Mouse (Mus musculus) heart, adult 11 months (tissue): ENCODE measurements around the gene Prrx2.

Experiments
- DNase-seq: peaks from one replicate; pipeline ENCODE4 v3.0.0; 2022

The Prrx2 gene

DNA sequence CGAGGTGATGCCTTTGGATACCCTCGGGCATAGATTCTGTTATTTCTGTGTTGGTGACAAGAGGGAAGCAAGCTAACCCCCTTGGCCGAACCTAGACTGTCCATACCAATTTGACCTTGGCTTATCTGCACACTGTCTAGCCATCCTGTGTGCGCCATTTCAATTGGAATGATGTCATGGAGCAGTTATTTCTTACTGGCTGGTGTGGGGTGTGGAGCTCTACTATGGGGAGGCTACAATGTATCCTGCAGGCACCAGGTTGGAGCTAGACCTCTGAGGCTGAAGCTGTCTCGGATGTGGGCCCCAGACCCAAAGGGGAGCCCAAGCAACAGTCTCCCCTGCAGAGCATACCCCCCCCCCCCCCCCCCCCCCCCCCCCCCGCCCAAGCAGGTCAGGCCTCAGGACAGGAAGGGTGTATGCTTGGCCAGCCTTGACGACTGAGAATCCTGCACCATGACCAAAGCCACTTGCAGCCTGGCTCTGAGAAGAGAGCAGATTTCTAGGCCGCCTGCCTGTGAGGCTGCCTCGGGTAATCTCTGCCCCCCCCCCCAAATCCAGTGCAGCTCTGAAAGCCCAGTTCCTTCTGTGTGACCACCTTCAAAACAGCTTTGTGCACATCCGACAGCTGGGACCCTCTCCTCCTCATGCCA is at the start of gene Prrx2:
Gene Prrx2, plus strand, starts transcription at position 600 of the 650 bp plus-strand sequence.
- no peak for DNase-seq

DNA sequence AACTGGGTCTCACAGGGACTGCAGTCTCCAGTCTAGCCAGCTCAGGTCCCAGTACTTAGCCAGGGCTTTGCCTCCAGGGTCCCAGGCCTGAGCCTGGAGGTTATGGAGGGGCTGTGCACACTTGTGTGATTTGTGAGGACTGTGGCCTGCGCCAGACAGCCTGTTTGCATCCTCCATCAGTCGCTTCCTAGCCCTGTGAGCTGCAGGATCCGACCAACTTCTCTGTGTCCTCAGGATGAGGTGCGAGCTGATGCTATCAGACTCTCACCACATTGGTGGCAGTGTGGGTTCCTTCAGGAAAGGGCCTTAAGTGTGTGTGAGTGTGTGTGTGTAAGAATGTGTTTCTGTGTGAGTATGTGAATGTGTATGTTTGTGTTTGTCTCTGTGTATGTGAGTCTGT is 47.3 kb upstream of the Prrx2 start:
- no peak for DNase-seq

DNA sequence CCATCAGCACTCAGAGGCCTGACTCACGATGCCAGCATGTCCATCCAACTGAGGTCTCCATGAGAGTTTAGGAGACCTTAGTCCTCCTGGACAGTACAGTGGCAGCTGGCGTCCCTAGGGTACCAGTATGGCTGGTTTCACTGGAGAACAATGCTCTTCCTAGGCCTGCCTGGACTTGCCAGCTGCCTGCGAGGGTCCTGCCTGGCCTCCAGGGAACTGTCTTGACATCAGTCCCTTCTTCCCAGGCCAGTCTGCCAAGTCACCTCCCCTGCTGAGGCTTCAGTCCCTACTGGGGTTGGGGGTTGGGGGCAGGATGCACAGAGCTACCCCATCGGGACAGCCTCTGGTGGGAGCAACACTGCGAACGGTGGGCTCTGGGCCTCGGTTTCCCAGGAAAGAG is 42.7 kb upstream of the Prrx2 start:
- peak; percentile 91 for DNase-seq

DNA sequence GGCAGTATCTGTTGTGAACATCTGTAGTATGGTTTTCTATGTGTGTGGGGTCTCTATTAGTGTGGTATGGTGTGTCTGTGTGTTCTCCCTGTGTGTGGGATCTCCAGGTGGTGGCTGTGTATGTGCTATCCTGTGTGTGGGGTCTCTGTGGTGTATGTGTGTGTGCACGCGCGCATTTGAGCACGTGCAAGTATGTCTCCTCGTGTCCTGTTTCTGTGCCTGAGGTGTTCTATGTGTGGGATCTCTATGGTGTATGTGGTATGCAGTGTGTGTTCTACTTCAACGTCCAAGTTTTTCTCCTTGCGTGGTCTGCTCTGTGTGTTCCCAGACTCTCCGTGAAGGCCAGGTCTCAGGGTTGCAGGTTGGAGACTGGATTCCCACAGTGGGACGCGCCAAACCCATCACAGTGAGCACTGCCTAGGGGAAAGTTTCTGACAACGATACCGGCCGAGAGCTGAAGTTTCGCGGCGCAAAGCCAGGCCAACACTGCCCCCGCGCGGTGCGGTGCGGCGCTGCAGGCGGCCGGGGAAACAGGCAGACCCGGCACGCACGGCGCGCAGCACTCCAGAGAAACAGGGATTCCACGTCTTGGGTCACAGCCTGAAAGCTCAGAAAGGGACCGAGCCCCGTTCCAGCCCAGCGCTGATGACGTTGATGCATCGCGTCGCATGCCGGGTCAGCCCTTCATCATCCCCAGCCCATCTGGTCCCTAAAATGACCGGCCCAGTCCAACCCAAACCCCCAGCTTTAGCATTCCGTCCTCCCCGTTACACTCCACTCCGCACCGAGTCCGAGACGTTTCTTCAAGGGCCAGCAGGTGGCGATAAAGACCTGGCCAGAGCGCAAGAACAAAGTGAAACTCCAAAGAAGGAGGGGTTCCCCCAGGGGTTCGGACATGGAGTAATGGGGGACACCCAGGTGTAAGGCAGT is 40.3 kb upstream of the Prrx2 start:
- peak; percentile 99 for DNase-seq

- peak; percentile 95 for DNase-seq
These were observed 39.4 kb upstream of the Prrx2 start for GRCm38 (mm10) chr2:30795271-30795888.

DNA sequence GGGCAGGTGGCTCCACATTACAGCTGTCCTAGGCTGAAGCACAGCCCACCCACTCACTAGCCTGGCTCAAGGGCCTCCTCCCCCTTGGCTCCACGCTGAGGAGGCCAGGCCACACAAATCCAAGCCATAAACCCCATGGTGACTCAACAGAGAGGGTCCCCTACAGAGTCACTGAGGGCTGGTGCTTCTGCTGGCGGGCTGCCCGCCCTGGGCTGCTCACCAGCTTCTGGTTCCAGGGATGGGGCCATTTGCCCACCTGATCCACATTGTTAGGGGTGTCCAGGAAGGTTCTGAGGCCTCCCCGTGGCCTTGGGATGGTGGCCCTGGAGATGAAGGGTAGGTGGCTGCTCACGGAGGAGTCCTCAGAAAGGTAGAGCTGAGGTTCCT is 38.9 kb upstream of the Prrx2 start:
- peak; percentile 94 for DNase-seq

- DNase-seq, result peak; percentile 98
These were observed 38.4 kb upstream of the Prrx2 start for GRCm38 (mm10) chr2:30796382-30796781.

GRCm38 (mm10) chr2:30799456-30799855 is 35.3 kb upstream of the Prrx2 start:
- no peak for DNase-seq

GRCm38 (mm10) chr2:30800671-30801066 is 34.1 kb upstream of the Prrx2 start:
- DNase-seq, result no peak

DNA sequence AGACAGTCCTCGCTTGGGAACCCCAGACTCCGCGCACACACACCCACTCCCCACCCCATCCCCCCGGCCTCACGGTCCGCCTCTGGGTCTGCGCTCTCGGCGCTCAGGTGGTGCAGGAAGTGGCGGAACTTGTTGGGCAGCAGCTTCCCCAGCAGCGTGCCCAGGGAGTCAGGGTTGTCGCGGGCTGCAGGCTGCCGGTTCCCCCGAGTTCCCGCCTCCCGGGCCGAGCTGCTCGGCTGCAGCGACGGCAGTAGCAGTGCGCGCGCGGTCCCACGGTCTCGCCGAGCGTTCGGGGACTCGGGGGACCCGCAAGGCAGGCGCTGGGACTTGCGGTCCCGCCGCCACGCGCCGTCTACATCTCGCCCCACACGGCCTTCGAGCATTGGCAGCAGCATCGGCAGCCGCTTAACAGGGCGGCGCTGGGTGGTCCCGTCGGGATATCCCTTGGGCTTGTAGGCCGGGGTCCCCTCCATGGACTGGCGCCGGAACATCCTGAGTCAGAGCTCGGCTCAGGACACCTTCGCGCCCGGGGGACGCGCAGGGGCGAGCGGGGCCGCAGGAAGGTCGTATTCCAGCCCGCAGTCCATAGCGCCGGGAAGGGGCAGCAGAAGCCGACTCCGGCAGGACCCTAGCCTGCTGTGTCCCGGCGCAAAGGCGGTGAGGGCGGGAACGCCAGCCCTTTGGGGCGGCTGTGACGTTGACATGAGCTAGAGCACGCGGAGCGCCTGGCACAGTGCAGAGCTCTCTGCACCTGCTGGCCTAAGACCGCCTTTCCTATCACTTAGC is 33.5 kb upstream of the Prrx2 start:
- peak; percentile 94 for DNase-seq

GRCm38 (mm10) chr2:30803604-30804003 is 31.2 kb upstream of the Prrx2 start, which contains the start of gene 1700001O22Rik:
Gene 1700001O22Rik, minus strand, starts transcription at chr2:30803661.
- peak; percentile 91 for DNase-seq

DNA sequence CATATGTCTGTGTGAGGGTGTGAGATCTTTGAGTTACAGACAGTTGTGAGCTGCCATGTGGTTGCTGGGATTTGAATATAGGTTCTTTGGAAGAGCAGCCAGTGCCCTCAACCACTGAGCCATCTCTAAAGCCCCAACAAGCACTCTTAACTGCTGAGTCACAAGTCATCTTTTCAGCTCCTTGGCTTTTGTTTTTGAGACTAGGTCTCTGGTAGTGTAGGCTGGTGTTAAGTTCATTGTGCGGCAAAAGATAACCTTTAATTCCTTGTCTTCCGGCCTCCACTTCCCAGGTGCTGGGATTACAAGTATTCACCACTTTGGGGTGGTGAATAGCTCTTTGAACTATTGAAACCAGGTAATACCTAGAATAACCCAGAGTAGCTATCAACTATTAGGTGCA is 28.8 kb upstream of the Prrx2 start:
- no peak for DNase-seq

DNA sequence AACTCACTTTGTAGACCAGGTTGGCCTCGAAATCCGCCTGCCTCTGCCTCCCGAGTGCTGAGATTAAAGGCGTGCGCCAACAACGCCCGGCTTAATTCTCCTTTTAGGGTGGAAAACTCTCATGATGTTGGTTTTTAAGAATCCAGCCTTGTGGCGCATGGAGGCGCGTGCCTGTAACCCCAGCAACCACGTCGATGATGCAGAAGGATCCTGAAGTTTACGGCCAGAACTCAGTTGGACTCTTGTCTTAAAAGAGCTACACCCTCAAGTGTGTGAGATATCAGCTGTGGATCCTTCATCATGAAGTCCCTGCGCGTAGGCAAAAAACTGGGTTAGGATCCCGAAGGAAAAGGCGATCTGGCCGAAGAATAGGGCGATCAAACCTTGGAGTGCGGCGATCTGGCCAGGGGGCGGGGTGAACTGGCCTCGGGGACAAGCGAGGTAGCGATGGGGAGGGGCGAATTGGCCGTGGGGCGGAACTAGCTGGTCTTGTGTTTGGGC is 27.6 kb upstream of the Prrx2 start:
- no peak for DNase-seq

- peak; percentile 100 for DNase-seq
These were observed 27.0 kb upstream of the Prrx2 start, which contains the start of gene Ntmt1 for GRCm38 (mm10) chr2:30807648-30808295. Gene Ntmt1, plus strand, starts transcription at chr2:30807826.

DNA sequence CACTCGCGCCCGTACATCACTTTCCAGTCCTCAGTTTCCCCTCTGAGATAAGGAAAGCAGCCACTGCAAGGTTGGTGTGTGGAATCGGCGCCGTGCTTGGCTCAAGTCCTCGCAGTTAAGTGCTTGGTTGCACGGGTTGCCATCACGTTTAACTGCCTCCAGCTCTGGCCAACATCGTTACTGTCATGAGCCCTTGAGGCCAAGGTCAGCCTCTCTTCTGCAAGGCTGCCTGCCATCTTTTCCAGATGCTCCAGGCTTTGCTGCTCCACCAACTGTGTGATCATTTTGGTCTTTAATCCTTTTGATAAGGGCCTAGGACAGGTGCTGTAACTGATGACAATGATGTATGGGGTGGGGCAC is 26.5 kb upstream of the Prrx2 start:
- no peak for DNase-seq

DNA sequence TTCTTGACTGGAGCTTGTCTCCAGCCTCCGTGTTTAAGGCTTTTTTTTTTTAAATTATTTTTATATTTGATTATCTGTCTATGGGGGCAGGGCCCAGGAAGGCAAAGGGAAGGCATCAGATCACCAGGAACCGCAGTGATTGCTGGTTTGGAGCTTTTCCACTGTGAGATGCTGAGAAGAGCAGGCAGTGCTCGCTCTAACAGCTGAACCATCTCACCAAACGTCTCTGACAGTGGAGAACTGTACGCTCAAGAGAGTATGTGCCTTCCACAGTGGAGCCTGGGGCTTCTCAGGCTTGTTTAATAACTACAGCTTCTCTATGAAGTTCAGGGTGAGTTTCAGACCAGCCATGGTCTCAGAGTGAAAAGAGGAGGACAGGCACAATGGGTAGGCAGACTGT is 25.3 kb upstream of the Prrx2 start:
- DNase-seq, result no peak

DNA sequence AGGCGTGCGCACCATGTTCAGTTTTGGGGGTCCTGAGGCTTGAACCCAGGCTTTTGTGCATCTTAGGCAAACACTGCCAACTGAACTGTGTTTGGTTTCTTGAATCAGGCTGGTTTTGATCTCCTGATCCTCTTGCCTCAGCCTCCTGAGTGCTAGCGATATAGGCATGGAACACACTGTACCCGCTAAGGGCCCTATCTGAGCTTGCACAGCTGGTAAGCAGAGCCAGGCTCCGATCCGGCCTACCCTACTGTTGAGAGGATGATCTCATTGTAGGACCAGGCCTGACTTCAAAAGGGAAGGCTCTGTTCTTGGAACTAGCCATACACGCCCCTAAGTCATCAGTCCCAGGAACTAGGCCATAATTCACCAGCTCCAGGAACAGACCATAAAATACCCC is 24.2 kb upstream of the Prrx2 start:
- DNase-seq, result no peak

- no peak for DNase-seq
These were observed 18.4 kb upstream of the Prrx2 start for GRCm38 (mm10) chr2:30816383-30816782.

DNA sequence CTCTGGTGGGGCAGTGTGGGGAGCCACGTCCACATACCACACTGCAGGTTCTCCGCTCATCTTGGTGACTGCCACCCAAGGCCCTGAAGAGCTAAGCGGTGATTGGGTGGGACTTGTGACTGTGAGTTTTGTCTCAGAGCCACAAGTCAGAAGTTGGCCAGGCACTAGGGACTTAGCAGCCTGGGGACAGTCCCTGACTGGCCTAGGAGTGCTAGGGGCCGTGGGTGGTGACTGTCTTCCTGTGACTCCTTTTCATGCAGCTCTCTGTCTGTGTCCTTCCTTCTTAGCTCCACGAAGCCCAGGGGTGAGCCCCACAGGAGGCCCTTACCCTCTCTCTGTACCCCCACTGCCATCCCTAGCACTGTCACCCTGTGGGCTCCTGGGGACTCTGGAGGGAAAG is 14.9 kb upstream of the Prrx2 start:
- DNase-seq, result no peak

- no peak for DNase-seq
These were observed 13.7 kb upstream of the Prrx2 start for GRCm38 (mm10) chr2:30821073-30821472.

- peak; percentile 91 for DNase-seq
These were observed 12.3 kb upstream of the Prrx2 start for GRCm38 (mm10) chr2:30822460-30822859.
